Mouse (Mus musculus) heart, adult 2 months (tissue): ENCODE results near the gene Sirt2.

Experiments
- CTCF ChIP-seq: fragments of 200-600 bp; IDR thresholded peaks from 2 replicates; pipeline ENCODE4 v1.8.1; 2022; ENCODE audit warnings: antibody characterized with exemption, mild to moderate bottlenecking, moderate library complexity
- EP300 ChIP-seq: fragments of 200-500 bp; IDR thresholded peaks from 2 replicates; pipeline ENCODE4 v1.6.1; 2011; ENCODE audit warnings: low read depth, low read length, control low read depth; ENCODE audit not compliant: insufficient read depth
- POLR2A ChIP-seq: fragments of 200-500 bp; IDR thresholded peaks from 2 replicates; pipeline ENCODE4 v1.6.1; 2011; ENCODE audit warnings: mild to moderate bottlenecking, low read depth, low read length, control low read depth; ENCODE audit not compliant: insufficient read depth

GRCm38 (mm10) chr7:28833723-28834347, 67.3 kb downstream of the Sirt2 start, which contains the start of gene Lgals4:
- TF ChIP-seq EP300: no peak
- no peak; the same call in 1 of the 2 replicates for TF ChIP-seq POLR2A
- no peak for TF ChIP-seq CTCF
